Mouse (Mus musculus) neural tube, embryonic 11.5 days (tissue): ENCODE measurements around the gene Brd3os. TPM values are rescaled to one million over a fixed set of nuclear protein-coding genes. Genes with fewer than 3 reads are reported as not detected.

Experiments used
- ATAC-seq: fragments of 200-750 bp; cut with Nextera tagmentation; 2 replicates; pipeline ENCODE4 v1.8.0; 2017; ENCODE audit warnings: moderate number of reproducible peaks, mild to moderate bottlenecking, moderate TSS enrichment, moderate library complexity; ENCODE audit not compliant: insufficient read depth, low FRiP score, low TSS enrichment
- DNase-seq: peaks from one replicate; pipeline ENCODE4 v3.0.0-alpha.2; 2015; ENCODE audit warnings: low spot score
- H3K27ac ChIP-seq: fragments of 300-500 bp; sonication (generic); 2 replicates; pipeline ENCODE4 v1.5.1; 2014; ENCODE audit warnings: low read depth, mild to moderate bottlenecking, low read length
- H3K27me3 ChIP-seq: fragments of 300-500 bp; sonication (generic); 2 replicates; pipeline ENCODE4 v1.6.1; 2014; ENCODE audit warnings: mild to moderate bottlenecking, low read length, mixed read lengths; ENCODE audit not compliant: control insufficient read depth, insufficient read depth
- H3K36me3 ChIP-seq: fragments of 300-500 bp; sonication (generic); 2 replicates; pipeline ENCODE4 v1.6.1; 2014; ENCODE audit warnings: mild to moderate bottlenecking, low read length, moderate library complexity, mixed read lengths; ENCODE audit not compliant: control insufficient read depth, insufficient read depth
- H3K4me1 ChIP-seq: fragments of 300-500 bp; sonication (generic); 2 replicates; pipeline ENCODE4 v1.6.1; 2014; ENCODE audit warnings: low read length, mixed read lengths; ENCODE audit not compliant: control insufficient read depth, insufficient read depth
- H3K4me2 ChIP-seq: fragments of 300-500 bp; sonication (generic); 2 replicates; pipeline ENCODE4 v1.6.1; 2014; ENCODE audit warnings: low read depth, mild to moderate bottlenecking, moderate library complexity
- H3K4me3 ChIP-seq: fragments of 300-500 bp; sonication (generic); 2 replicates; pipeline ENCODE4 v1.5.1; 2014; ENCODE audit warnings: low read depth, low read length
- H3K9ac ChIP-seq: fragments of 300-500 bp; sonication (generic); 2 replicates; pipeline ENCODE4 v1.6.1; 2014; ENCODE audit warnings: mild to moderate bottlenecking, low read length
- H3K9me3 ChIP-seq: fragments of 300-500 bp; sonication (generic); 2 replicates; pipeline ENCODE4 v1.6.1; 2016; ENCODE audit warnings: low read length; ENCODE audit not compliant: control insufficient read depth
- WGBS: fragments of 180-500 bp; shearing (Covaris S2); extraction: QIAGEN DNeasy Blood & Tissue Kit; methylation state at CpG from one replicate; pipeline ENCODE4 v1.1.7; 2014; 5-methylcytosine and 5-hydroxymethylcytosine counted together
- polyA plus RNA-seq: library from polyadenylated mRNA; unstranded; fragments of >200 nt; fragmentation: Nextera tagmentation; extraction: Ambion mirVana; gene quantifications from 2 replicates; pipeline ENCODE4 v1.2.1, GENCODE M21; 2014

Gene Brd3os
- polyA plus RNA-seq, 1 experiment from 2014 or later = 15.8 TPM

DNA sequence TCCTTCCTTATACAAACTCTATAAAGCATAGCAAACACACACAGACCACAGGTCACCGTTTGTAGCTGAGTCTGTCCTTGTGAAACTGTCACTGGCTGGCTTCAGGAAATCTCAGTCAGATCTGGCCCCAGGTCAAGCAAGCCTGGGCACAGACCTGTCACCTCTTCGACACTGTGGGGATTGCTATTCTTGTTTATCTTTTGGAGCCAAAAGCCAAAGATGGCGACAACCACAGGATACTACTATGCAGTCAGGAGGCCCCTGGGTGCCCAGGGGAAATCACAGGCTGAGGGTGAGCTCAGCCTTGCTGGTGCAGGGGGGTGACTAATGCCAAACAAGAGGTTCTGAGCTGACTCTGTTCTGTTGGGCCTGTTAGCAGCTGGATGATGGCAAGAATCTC is 25.7 kb upstream of the Brd3os start:
- H3K36me3 ChIP-seq = no peaks in the 10 kb centered on the region
- H3K27ac ChIP-seq = no peak overlapping the region
- H3K4me3 ChIP-seq = no peak overlapping the region
- DNase-seq (no peak), ATAC-seq (no peak)
- H3K4me1 ChIP-seq = peaks cover 65% of the 10 kb centered on the region
- H3K9ac ChIP-seq = 0 out of 2 replicates have a peak overlapping the region, but pooled peaks have one; percentile 27
- 45% methylated on average over 3 of the region's 3 CpGs for WGBS
- H3K4me2 ChIP-seq = no peak overlapping the region
- no peaks in the 10 kb centered on the region for H3K27me3 ChIP-seq
- no peaks in the 10 kb centered on the region for H3K9me3 ChIP-seq

- Histone ChIP-seq H3K27ac (no peak overlapping the region), H3K4me2 (no peak overlapping the region), H3K36me3 (no peaks in the 10 kb centered on the region), H3K27me3 (no peaks in the 10 kb centered on the region), H3K9ac (no peak overlapping the region; the same call in 1 of the 2 replicates), H3K4me1 (peaks cover 52% of the 10 kb centered on the region), H3K9me3 (no peaks in the 10 kb centered on the region), H3K4me3 (no peak overlapping the region)
- no peak for ATAC-seq
- WGBS = 67% methylated on average over 5 of the region's 5 CpGs
- DNase-seq = no peak
Observed at GRCm38 (mm10) chr2:27417648-27418153, 24.4 kb upstream of the Brd3os start.

GRCm38 (mm10) chr2:27418577-27419070 is 23.5 kb upstream of the Brd3os start:
- H3K4me3 ChIP-seq = no peak overlapping the region
- no peaks in the 10 kb centered on the region for H3K27me3 ChIP-seq
- H3K4me2 ChIP-seq = no peak overlapping the region
- no peaks in the 10 kb centered on the region for H3K36me3 ChIP-seq
- WGBS = 46% methylated on average over 6 of the region's 6 CpGs
- ATAC-seq (no peak), DNase-seq (no peak)
- H3K4me1 ChIP-seq = peaks cover 52% of the 10 kb centered on the region
- H3K9ac ChIP-seq = no peak overlapping the region
- no peak overlapping the region for H3K27ac ChIP-seq
- H3K9me3 ChIP-seq = no peaks in the 10 kb centered on the region

DNA sequence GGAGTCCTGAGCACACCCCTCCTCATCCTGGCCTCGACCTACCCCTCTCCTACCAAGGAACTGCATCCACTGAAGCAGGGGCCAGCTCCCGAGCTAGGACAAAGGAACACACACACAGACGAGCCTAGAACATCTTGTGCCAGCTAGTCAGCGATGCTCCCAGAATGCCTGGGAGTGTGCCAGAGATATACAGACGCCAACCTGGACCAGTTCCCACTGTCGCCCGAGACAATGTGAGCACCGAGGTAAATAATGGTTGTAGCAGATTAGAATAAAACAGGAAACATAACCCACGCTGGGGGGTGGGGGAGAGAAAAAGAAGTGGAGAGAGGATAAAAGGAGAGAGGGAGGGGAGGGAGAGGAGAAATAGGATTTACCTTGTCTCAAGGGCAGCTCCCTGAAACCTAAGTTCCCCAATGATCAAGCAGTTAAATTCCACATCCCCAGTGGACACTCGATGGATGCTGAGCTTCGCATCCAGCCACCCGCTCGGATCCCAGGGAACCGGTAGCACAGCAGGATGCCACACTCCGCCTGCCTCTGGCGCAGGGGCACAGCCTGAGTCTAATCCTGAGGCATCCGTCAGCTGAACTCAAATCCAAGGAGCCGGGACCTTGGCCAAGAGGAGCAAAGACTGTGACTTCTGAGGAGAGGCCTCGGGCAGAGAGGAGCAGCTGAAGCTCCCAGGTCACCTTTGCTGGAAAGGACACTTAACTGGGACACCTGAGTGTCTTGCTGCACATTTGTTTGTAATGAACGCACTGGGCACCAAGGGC is 20.6 kb upstream of the Brd3os start:
- no peak overlapping the region for H3K9ac ChIP-seq
- H3K27me3 ChIP-seq = no peaks in the 10 kb centered on the region
- peaks cover 35% of the 10 kb centered on the region for H3K4me1 ChIP-seq
- no peak overlapping the region for H3K4me2 ChIP-seq
- 84% methylated on average over 20 of the region's 20 CpGs for WGBS
- no peak overlapping the region for H3K27ac ChIP-seq
- no peak overlapping the region for H3K4me3 ChIP-seq
- DNase-seq = no peak
- no peak for ATAC-seq
- no peaks in the 10 kb centered on the region for H3K36me3 ChIP-seq
- H3K9me3 ChIP-seq = no peaks in the 10 kb centered on the region

- no peak for DNase-seq
- Histone ChIP-seq H3K9ac (0 out of 2 replicates have a peak overlapping the region, but pooled peaks have one; percentile 96), H3K27me3 (no peaks in the 10 kb centered on the region), H3K27ac (no peak overlapping the region), H3K4me1 (peaks cover 31% of the 10 kb centered on the region), H3K36me3 (no peaks in the 10 kb centered on the region), H3K9me3 (no peaks in the 10 kb centered on the region), H3K4me2 (peak overlapping the region; percentile 97), H3K4me3 (no peak overlapping the region)
- WGBS = 58% methylated on average over 7 of the region's 7 CpGs
- no peak for ATAC-seq
Observed at GRCm38 (mm10) chr2:27423596-27423995, 18.5 kb upstream of the Brd3os start.

DNA sequence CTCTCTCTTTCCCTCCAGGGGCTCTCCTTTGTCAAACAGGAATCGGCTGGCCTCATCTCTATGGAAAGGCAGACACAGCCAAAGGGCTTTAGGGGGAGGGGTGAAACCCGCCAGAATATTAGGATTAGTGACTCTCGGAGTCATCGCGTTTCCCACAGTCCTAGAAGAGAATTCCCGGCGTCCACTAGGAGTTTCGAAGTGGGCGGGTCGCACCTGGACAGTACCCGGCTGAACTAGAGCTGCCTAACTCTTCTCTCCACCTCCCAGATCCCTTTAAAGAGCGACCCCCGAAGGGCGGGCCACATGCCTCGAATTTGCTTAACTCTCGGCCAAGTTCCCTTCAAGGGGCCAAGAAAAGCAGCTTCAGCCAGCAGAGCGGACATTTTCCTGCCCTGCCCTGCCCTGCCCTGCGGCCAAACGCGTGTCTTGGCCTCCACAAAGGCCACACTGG is 16.9 kb upstream of the Brd3os start:
- H3K27ac ChIP-seq = peak overlapping the region; percentile 91; the same call in 1 of the 2 replicates
- H3K4me1 ChIP-seq = peaks cover 25% of the 10 kb centered on the region
- H3K36me3 ChIP-seq = no peaks in the 10 kb centered on the region
- H3K9me3 ChIP-seq = no peaks in the 10 kb centered on the region
- peak overlapping the region; percentile 94 for H3K4me3 ChIP-seq
- H3K4me2 ChIP-seq = peak overlapping the region; percentile 97
- 0 out of 2 replicates have a peak, but pooled peaks have one; percentile 6 for ATAC-seq
- under 1% methylated on average over 20 of the region's 20 CpGs for WGBS
- peak; percentile 75 for DNase-seq
- H3K27me3 ChIP-seq = no peaks in the 10 kb centered on the region
- H3K9ac ChIP-seq = peak overlapping the region; percentile 96

GRCm38 (mm10) chr2:27425751-27426405 is 16.2 kb upstream of the Brd3os start:
- under 1% methylated on average over 53 of the region's 60 CpGs for WGBS
- Histone ChIP-seq H3K4me3 (peak overlapping the region; percentile 94), H3K9ac (peak overlapping the region; percentile 96), H3K4me1 (peaks cover 25% of the 10 kb centered on the region), H3K36me3 (no peaks in the 10 kb centered on the region), H3K9me3 (no peaks in the 10 kb centered on the region), H3K27ac (peak overlapping the region; percentile 91), H3K27me3 (no peaks in the 10 kb centered on the region), H3K4me2 (peak overlapping the region; percentile 97)
- peak; percentile 47 for DNase-seq
- ATAC-seq = peak; percentile 5; the same call in 1 of the 2 replicates

- Histone ChIP-seq H3K4me2 (peak overlapping the region; percentile 97), H3K9ac (peak overlapping the region; percentile 96), H3K36me3 (no peaks in the 10 kb centered on the region), H3K27ac (peak overlapping the region; percentile 91), H3K9me3 (no peaks in the 10 kb centered on the region), H3K27me3 (no peaks in the 10 kb centered on the region), H3K4me1 (peaks cover 22% of the 10 kb centered on the region), H3K4me3 (peak overlapping the region; percentile 94)
- ATAC-seq (peak; percentile 38), DNase-seq (peak; percentile 65)
- under 1% methylated on average over 57 of the region's 64 CpGs for WGBS
Observed at GRCm38 (mm10) chr2:27426406-27426854, 15.7 kb upstream of the Brd3os start.
